Mouse (Mus musculus) megakaryocyte, embryonic 14.5 days (primary cell): ENCODE results near the gene Rps27l. TPM values are rescaled to one million over a fixed set of nuclear protein-coding genes. Genes with fewer than 3 reads are reported as not detected.

Experiments
- H3K27me3 ChIP-seq: replicated peaks from 2 replicates; pipeline ENCODE3; 2012; ENCODE audit warnings: inconsistent platforms
- H3K36me3 ChIP-seq: replicated peaks from 2 replicates; pipeline ENCODE3; 2012; ENCODE audit warnings: low read length, inconsistent platforms, mixed read lengths
- H3K4me1 ChIP-seq: 2 replicates; pipeline ENCODE4 v1.6.1; 2012; ENCODE audit warnings: inconsistent platforms
- H3K4me3 ChIP-seq: replicated peaks from 2 replicates; pipeline ENCODE3; 2012; ENCODE audit warnings: moderate library complexity, mild to moderate bottlenecking, inconsistent platforms
- H3K9me3 ChIP-seq: 2 replicates; pipeline ENCODE4 v1.6.1; 2012; ENCODE audit warnings: inconsistent platforms
- FLI1 ChIP-seq: IDR thresholded peaks from 2 replicates; pipeline ENCODE4 v1.6.1; 2012; ENCODE audit warnings: low read length, inconsistent platforms, mixed read lengths
- GATA1 ChIP-seq: IDR thresholded peaks from 3 replicates; pipeline ENCODE4 v1.6.1; 2012; ENCODE audit warnings: mixed read lengths, low read length, inconsistent platforms, borderline replicate concordance
- polyA plus RNA-seq: library from polyadenylated mRNA; stranded (reverse); fragments of >175 nt; gene quantifications from 2 replicates; pipeline ENCODE4 v1.2.3, GENCODE M21; 2012; ENCODE audit warnings: low replicate concordance; ENCODE audit not compliant: insufficient read depth

The Rps27l gene
- polyA plus RNA-seq, 1 experiment = 219 TPM

DNA sequence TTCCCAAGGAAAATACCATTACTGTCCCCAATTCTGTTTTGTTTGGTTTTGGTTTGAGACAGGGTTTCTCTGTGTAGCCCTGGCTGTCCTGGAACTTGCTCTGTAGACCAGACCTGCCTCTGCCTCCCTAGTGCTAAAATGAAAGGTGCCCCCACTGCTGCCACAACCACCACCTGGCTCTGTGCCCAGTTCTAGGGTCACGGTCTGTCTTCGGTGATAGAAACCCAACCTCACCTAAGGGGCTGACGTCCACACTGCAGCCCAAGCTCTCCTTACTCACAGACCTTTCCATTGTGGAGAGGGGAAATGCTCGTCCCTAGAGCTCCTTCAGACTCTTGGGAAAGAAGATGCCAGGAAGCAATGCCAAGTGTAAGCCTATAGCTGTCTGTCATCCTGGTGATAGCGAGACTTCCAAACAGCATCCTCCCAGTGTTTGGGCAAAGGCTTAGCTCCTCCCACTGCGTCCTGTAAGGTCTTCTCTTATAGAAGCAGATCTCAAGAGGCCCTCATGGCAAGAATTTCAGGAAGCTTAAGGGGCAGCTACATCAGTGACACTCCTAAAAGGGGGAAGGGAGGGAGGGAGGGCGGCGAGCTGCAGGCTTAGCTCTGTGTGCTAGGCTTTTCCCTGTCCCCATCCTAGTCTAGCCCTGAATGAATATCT is 46.0 kb downstream of the Rps27l start:
- TF ChIP-seq FLI1 = no peak
- TF ChIP-seq GATA1 = no peak
- H3K36me3 ChIP-seq = peaks cover 9% of the 10 kb centered on the region
- peaks cover 75% of the 10 kb centered on the region for H3K4me1 ChIP-seq
- H3K9me3 ChIP-seq = peaks cover 5% of the 10 kb centered on the region
- no peaks in the 10 kb centered on the region for H3K27me3 ChIP-seq
- H3K4me3 ChIP-seq = peak overlapping the region; percentile 90

Other genes with a start within 250 kb of the Rps27l start
- gene Car12, start 232.4 kb upstream of the Rps27l start, polyA plus RNA-seq = 1.7 TPM in 2 replicates
- gene Aph1b, start 150.6 kb upstream of the Rps27l start, polyA plus RNA-seq = 0.17 TPM in 1 of 2 replicates, not detected in the other
- gene Gm10647, start 149.0 kb upstream of the Rps27l start, polyA plus RNA-seq = not detected in 2 replicates
- 1.2 TPM in 1 of 2 replicates, not detected in the other for gene Aph1c, start 111.4 kb upstream of the Rps27l start, polyA plus RNA-seq
- 3.2 TPM in 1 of 2 replicates, not detected in the other for gene Rab8b, start 26.4 kb upstream of the Rps27l start, polyA plus RNA-seq
- gene Lactb, start 29.4 kb downstream of the Rps27l start, polyA plus RNA-seq = 8.5 TPM in 2 replicates
- gene Tpm1, start 103.3 kb downstream of the Rps27l start, polyA plus RNA-seq = 27.0 and 240 TPM in 2 replicates